In the genomic region with DNA sequence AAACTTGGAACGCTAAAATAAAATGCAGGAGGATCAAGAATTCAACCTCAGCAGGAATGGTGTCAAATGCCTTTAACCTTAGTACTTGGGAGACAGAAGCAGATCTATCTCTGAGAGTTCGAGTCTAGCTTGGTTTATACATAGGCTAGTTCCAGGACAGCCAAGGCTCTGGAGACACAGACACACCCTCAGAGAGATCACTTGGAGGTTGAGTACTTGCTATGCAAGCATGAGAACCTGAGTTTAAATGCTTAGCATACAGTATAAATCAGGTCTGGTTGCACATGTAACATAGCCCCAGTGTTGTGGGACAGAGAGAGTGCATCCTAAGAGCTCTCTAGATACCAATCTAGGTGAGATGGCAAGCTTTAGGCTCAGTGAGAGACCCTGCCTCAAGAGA, we compare ENCODE assay signal across 15 mouse cellular contexts. TPM values are rescaled to one million over a fixed set of nuclear protein-coding genes. Genes with fewer than 3 reads are reported as not detected.
"Had no signal": no experiment of that assay in that cellular context is flagged by ENCODE, and none has a peak within 500 bp of the region (broad histone marks: within the 10 kb centered on the region; RNA-seq: fewer than 3 reads in every experiment).

No protein-coding gene starts in this region.

- H3K27me3 ChIP-seq: limb, embryonic 12.5 days; lung, embryonic 15.5 days; megakaryocyte, embryonic 14.5 days; midbrain, embryonic 13.5 days; neural tube, embryonic 15.5 days had no signal

- DNase-seq: kidney, adult 18-20 months; kidney, postnatal 10 days; kidney, postnatal 4 days; lung, postnatal 14 days; thymus, adult 18-20 months; thymus, postnatal 14 days had no signal

- H3K4me2 ChIP-seq: limb, embryonic 12.5 days; lung, embryonic 15.5 days; midbrain, embryonic 13.5 days; neural tube, embryonic 15.5 days had no signal

- ATAC-seq: midbrain, embryonic 13.5 days had no signal

- H3K9ac ChIP-seq: limb, embryonic 12.5 days; lung, embryonic 15.5 days; midbrain, embryonic 13.5 days; neural tube, embryonic 15.5 days had no signal

- H3K4me1 ChIP-seq: limb, embryonic 12.5 days; lung, embryonic 15.5 days; midbrain, embryonic 13.5 days; neural tube, embryonic 15.5 days had no signal

- H3K4me3 ChIP-seq: layer of hippocampus, adult 2 months; limb, embryonic 12.5 days; lung, embryonic 15.5 days; megakaryocyte, embryonic 14.5 days; midbrain, embryonic 13.5 days; myocyte; neural tube, embryonic 15.5 days had no signal

- H3K9me3 ChIP-seq: limb, embryonic 12.5 days; lung, embryonic 15.5 days; megakaryocyte, embryonic 14.5 days; midbrain, embryonic 13.5 days; neural tube, embryonic 15.5 days had no signal

- H3K27ac ChIP-seq: layer of hippocampus, adult 2 months; limb, embryonic 12.5 days; lung, embryonic 15.5 days; macrophage; midbrain, embryonic 13.5 days; neural tube, embryonic 15.5 days; stomach, postnatal 0 days had no signal

RNA-seq across cellular contexts. Expression of a gene that starts 34.1 kb away (rescaled TPM):
- polyA plus RNA-seq: macrophage had no signal
